Mouse (Mus musculus) neural tube, embryonic 13.5 days (tissue): ENCODE results near the gene Skap2. TPM values are rescaled to one million over a fixed set of nuclear protein-coding genes. Genes with fewer than 3 reads are reported as not detected.

ENCODE experiments used
- ATAC-seq: fragments of 200-750 bp; cut with Nextera tagmentation; 2 replicates; pipeline ENCODE4 v1.8.0; 2017; ENCODE audit warnings: low read depth, mild to moderate bottlenecking, moderate TSS enrichment, moderate library complexity
- H3K27ac ChIP-seq: fragments of 300-500 bp; sonication (generic); replicated peaks from 2 replicates; pipeline ENCODE4 v1.5.1; 2015; ENCODE audit warnings: moderate library complexity, mild to moderate bottlenecking, inconsistent platforms
- H3K27me3 ChIP-seq: fragments of 300-500 bp; sonication (generic); 2 replicates; pipeline ENCODE4 v1.6.1; 2015; ENCODE audit warnings: mild to moderate bottlenecking, inconsistent platforms
- H3K36me3 ChIP-seq: fragments of 300-500 bp; sonication (generic); 2 replicates; pipeline ENCODE4 v1.6.1; 2015; ENCODE audit warnings: mild to moderate bottlenecking, inconsistent platforms
- H3K4me1 ChIP-seq: fragments of 300-500 bp; sonication (generic); replicated peaks from 2 replicates; pipeline ENCODE4 v1.6.1; 2015; ENCODE audit warnings: inconsistent platforms
- H3K4me2 ChIP-seq: fragments of 300-500 bp; sonication (generic); 2 replicates; pipeline ENCODE4 v1.6.1; 2015; ENCODE audit warnings: inconsistent platforms, mild to moderate bottlenecking, moderate library complexity
- H3K4me3 ChIP-seq: fragments of 300-500 bp; sonication (generic); 2 replicates; pipeline ENCODE4 v1.5.1; 2015; ENCODE audit warnings: mild to moderate bottlenecking, inconsistent platforms
- H3K9ac ChIP-seq: fragments of 300-500 bp; sonication (generic); 2 replicates; pipeline ENCODE4 v1.6.1; 2015; ENCODE audit warnings: moderate library complexity, mild to moderate bottlenecking, inconsistent platforms
- H3K9me3 ChIP-seq: fragments of 300-500 bp; sonication (generic); 2 replicates; pipeline ENCODE4 v1.6.1; 2016; ENCODE audit warnings: inconsistent platforms
- WGBS: fragments of 180-500 bp; shearing (Covaris S2); methylation state at CpG from one replicate; pipeline ENCODE4 v1.1.7; 2015; 5-methylcytosine and 5-hydroxymethylcytosine counted together
- polyA plus RNA-seq: library from polyadenylated mRNA; unstranded; fragments of >200 nt; fragmentation: Nextera tagmentation; extraction: Ambion mirVana; gene quantifications from 2 replicates; pipeline ENCODE4 v1.2.1, GENCODE M21; 2015

Skap2 gene
- 37.0 and 44.6 TPM in 2 replicates for polyA plus RNA-seq

DNA sequence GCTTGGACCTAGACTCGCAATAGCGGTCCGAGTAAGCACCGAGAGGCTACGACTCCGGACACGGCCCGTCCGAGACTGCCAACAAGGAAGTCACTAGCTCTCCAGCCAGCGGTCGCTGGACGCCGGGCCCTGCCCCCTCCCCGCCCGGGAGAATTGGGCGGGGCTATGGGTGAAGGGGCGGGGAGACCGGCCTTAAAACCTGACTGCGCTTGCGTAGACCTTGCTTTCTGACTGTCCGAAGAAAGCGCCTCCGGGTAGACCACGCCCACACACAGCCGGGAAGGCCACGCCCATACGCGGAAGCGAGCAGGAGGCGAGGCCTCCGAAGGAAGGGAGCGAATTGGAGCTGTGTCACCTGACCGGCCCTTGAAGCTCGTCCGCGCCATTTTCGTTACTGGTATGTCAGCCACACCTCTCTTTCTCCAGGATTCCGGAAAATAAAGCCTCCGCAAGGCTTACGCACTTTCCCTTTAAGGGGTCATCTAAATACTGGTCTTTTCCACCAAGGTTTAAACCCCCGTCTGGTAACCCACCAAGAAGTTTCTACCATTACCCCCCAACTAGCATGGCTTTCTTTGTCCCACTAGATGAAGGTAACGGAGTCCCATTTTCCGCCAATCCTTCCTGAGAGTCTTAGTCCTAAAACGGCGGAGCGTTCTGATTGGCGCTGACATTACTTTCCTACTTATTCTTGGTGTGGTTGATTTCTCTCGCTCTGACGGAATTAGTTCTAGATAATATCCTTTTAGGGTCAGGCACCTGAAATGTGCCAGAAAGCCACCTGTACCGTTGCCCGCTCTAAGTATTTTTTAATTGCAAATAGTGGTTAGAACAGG is at the start of gene Skap2:
Skap2 (minus strand) TSS at position 141 of the 836 bp plus-strand sequence.
- no peaks in the 10 kb centered on the region for H3K27me3 ChIP-seq
- peak within 1 kb of the TSS; percentile 72 for H3K4me2 ChIP-seq
- no peaks in the 10 kb centered on the region for H3K9me3 ChIP-seq
- H3K36me3 ChIP-seq = no peaks in the 10 kb centered on the region
- H3K4me1 ChIP-seq = peaks cover 35% of the 10 kb centered on the region
- ATAC-seq = peak; percentile 96
- WGBS = under 1% methylated on average over 51 of the region's 51 CpGs
- H3K9ac ChIP-seq = peak within 1 kb of the TSS; percentile 75
- peak within 1 kb of the TSS; percentile 74 for H3K27ac ChIP-seq
- peak within 1 kb of the TSS; percentile 76 for H3K4me3 ChIP-seq

DNA sequence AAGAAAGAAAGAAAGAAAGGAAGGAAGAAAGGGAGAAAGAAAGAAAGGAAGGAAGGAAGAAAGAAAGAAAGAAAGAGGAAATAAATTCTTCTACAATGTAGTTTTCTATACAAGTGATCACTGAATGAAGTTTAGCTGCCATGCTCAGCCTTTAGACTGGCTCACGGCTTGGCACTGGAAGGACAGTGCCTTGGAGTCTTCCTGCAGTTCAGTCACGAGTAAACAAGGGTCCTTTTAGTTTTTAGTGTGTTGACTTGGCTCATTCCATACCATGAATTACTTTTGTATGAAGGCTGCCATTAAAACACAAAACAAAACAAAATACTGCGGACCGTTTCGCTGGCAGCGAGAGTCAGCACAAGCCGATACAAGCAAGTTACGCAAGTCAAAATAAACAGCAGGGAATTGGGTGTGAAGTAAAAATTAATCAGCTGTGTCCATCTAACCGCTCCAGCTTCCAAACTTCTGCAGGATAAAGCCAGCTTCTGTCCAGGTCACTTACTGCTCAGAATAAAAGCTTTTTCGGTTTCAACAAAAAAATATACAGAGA is 46.6 kb upstream of the Skap2 start:
- Histone ChIP-seq H3K27me3 (no peaks in the 10 kb centered on the region), H3K4me3 (no peak overlapping the region), H3K4me1 (peaks cover 40% of the 10 kb centered on the region), H3K9me3 (no peaks in the 10 kb centered on the region), H3K4me2 (no peak overlapping the region), H3K27ac (no peak overlapping the region), H3K36me3 (no peaks in the 10 kb centered on the region), H3K9ac (no peak overlapping the region)
- ATAC-seq = no peak
- WGBS = 35% methylated on average over 10 of the region's 10 CpGs

DNA sequence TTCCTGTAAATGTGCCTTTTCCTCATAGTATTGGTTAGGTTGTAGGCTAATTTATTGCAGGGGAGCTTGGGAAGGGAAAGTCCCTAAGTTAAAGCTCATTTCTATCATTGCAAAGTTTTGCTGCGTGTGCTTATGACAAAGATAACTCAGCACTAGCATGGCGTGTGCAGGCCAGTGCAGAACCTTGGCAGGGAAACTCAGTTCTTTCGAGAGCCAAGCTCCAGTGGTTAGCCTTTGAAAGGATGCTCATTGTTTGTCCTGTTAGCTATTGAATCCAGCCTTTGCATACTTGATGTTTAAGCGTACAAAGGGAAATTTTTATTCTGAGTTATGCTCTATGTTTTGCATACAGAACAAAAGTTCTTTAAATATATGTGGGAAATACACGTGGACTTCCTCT is 45.8 kb upstream of the Skap2 start:
- no peak for ATAC-seq
- no peak overlapping the region for H3K27ac ChIP-seq
- 32% methylated on average over 5 of the region's 5 CpGs for WGBS

DNA sequence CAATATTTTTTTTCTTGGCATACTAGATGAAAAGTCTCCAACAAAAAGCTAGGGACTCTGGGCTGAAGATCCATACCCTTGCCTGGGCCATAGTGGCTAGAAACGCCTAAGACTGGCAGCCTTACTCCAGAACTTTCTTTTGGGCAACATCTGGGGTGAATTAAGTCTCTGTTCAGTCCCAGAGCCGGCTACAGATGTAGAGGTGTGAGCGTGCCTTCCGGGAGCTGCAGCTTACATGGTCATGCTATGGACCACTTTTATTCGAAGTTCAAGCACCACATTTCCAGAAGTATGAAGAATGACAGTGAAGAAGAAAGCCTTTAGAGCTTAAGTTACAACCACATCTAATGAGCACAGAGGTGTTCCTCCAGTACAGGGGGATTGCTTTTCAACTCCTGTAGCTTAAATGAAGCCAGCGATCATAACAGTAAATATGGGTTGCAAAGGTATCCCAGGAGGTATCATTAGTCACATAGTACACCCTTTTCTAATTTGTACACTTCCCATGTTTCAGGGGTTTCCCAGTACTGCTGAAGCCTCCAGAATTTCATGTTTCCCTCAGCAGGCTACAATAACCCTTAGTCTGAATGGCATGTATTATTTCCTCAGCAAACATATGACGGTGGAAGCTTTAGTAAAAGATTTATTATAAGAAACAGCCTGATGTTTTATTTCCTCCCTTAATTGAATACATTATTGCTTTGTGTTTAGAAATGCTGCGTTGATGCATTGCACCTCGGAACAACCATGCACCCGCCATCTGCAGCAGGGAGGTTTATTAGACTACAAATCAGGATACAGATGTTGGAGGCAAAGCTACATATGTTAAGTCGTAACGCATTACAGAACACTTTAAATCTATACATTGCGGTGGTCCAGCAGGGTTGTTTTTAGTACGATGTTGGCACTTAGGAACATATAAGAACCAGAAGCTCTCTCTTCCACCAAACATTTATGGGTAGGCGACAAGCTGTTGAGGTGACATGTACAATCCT is 41.5 kb upstream of the Skap2 start:
- no peak overlapping the region for H3K4me3 ChIP-seq
- H3K4me1 ChIP-seq = peaks cover 55% of the 10 kb centered on the region
- H3K9ac ChIP-seq = no peak overlapping the region
- WGBS = 62% methylated on average over 15 of the region's 15 CpGs
- H3K9me3 ChIP-seq = no peaks in the 10 kb centered on the region
- no peaks in the 10 kb centered on the region for H3K27me3 ChIP-seq
- peak; percentile 25; the same call in 1 of the 2 replicates for ATAC-seq
- peak overlapping the region; percentile 24; the same call in 1 of the 2 replicates for H3K27ac ChIP-seq
- no peaks in the 10 kb centered on the region for H3K36me3 ChIP-seq
- H3K4me2 ChIP-seq = no peak overlapping the region

More for the DNA sequence above, 45.8 kb upstream of the Skap2 start:
- Histone ChIP-seq H3K9ac (no peak overlapping the region), H3K4me2 (no peak overlapping the region), H3K27me3 (no peaks in the 10 kb centered on the region), H3K4me1 (peaks cover 47% of the 10 kb centered on the region), H3K9me3 (no peaks in the 10 kb centered on the region), H3K4me3 (no peak overlapping the region), H3K36me3 (no peaks in the 10 kb centered on the region)

DNA sequence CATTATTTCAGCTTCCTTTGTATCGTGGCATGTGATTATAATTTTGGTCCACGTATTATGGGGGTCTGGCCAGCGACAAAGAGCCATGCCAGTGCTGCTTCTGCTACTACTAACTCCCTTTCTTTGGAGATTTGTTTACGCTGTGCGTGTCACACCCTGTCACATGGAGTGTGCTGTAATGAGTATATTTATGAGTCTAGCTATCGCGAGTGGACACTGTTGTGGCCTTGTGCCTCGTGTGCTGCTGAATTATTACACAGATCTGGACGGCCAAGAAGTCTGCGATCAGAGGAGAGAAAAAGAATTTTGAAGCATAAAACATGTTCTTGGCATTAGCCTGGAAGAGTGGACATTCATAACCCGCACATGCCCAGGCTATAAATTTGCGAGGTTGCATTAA is 37.7 kb upstream of the Skap2 start:
- 39% methylated on average over 12 of the region's 12 CpGs for WGBS
- H3K4me3 ChIP-seq = no peak overlapping the region
- no peak overlapping the region for H3K4me2 ChIP-seq
- H3K36me3 ChIP-seq = no peaks in the 10 kb centered on the region
- no peaks in the 10 kb centered on the region for H3K27me3 ChIP-seq
- no peak overlapping the region for H3K27ac ChIP-seq
- 0 out of 2 replicates have a peak, but pooled peaks have one; percentile 48 for ATAC-seq
- H3K9me3 ChIP-seq = no peaks in the 10 kb centered on the region
- peaks cover 34% of the 10 kb centered on the region for H3K4me1 ChIP-seq
- no peak overlapping the region for H3K9ac ChIP-seq

DNA sequence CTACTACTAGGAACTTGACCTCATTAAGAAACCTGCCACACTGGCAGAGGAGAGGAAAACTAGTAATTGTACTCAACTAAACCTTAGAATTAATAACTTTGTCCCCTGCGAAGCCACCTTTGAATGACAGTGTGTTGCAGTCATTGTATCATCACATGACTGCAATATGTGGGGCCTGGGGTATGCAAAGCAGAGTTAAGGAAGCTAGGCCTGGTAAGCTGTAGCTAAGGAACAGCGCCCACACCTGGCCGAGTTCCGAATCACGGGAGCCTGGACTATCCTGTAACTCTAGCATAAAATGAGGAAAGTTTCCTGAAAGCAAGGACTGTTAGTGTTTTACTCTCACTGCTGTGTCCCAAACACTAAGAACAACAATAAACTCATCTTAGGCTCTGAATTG is 33.2 kb upstream of the Skap2 start:
- Histone ChIP-seq H3K27ac (no peak overlapping the region), H3K4me3 (no peak overlapping the region), H3K9ac (no peak overlapping the region), H3K4me1 (peaks cover 13% of the 10 kb centered on the region), H3K27me3 (no peaks in the 10 kb centered on the region), H3K36me3 (no peaks in the 10 kb centered on the region), H3K9me3 (no peaks in the 10 kb centered on the region), H3K4me2 (no peak overlapping the region)
- 65% methylated on average over 5 of the region's 5 CpGs for WGBS
- no peak for ATAC-seq

DNA sequence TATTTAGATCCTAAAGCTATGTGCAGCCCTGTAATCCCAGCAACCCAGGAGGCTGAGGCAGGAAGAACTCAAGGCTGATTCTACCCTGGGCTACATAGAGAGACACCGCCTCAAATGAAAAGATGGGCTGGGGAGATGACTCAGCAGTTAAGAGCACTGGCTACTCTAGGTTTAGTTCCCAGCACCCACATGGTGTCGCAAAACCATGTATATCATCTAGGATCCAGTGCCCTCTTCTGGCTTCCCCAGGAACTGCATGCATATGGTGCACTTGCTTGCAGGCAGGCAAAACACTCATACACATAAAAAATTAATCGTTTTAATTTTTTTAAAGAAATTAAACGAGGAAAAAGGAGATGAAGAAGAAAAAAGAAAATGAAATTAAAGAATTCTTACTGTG is 23.7 kb upstream of the Skap2 start:
- WGBS = 85% methylated on average over 4 of the region's 4 CpGs
- H3K27ac ChIP-seq = no peak overlapping the region
- H3K9me3 ChIP-seq = 0 out of 2 replicates have a peak, but pooled peaks cover 3% of the 10 kb centered on the region
- no peak overlapping the region for H3K4me3 ChIP-seq
- no peaks in the 10 kb centered on the region for H3K36me3 ChIP-seq
- H3K4me1 ChIP-seq = peaks cover 16% of the 10 kb centered on the region
- H3K9ac ChIP-seq = no peak overlapping the region
- no peaks in the 10 kb centered on the region for H3K27me3 ChIP-seq
- ATAC-seq = no peak
- H3K4me2 ChIP-seq = no peak overlapping the region

DNA sequence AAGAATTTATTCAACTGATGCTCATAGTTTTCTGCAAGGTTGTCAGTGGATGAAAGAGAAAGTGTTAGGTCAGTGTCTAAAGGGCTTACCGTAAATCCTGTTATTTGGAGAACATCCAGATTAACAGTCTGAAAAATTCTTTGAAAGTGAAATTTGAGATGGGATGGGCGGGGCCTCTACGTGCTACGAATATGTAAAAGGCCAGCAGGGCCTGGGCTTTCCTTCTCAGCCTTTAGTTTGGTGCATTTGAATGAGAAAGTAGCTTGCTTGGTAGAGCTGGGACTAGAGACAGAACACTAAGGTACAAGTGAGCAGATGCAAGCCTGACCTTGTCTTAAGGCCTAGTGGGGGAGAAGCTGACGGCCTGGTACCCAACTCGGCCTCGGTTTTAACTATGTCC is 18.8 kb upstream of the Skap2 start:
- Histone ChIP-seq H3K9me3 (0 out of 2 replicates have a peak, but pooled peaks cover 3% of the 10 kb centered on the region), H3K27ac (no peak overlapping the region), H3K27me3 (no peaks in the 10 kb centered on the region), H3K4me2 (no peak overlapping the region), H3K4me1 (peaks cover 4% of the 10 kb centered on the region), H3K4me3 (no peak overlapping the region), H3K9ac (no peak overlapping the region), H3K36me3 (no peaks in the 10 kb centered on the region)
- ATAC-seq = no peak
- WGBS = 40% methylated on average over 7 of the region's 7 CpGs

DNA sequence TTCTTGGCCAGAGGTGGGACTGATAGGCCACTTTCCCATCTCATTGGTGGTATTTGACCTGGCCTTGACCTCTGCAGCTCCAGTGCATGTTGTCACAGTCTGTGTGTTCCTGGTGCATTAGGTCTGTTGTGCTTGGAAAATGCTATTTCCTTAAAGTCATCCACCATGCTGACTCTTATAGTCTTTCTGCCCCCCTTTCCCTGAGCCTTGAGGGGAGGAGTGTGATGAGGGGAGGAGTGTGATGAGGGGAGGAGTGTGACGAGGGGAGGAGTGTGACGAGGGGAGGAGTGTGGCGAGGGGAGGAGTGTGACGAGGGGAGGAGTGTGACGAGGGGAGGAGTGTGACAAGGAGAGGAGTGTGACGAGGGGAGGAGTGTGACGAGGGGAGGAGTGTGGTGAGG is 15.8 kb upstream of the Skap2 start:
- Histone ChIP-seq H3K9me3 (no peaks in the 10 kb centered on the region), H3K27ac (no peak overlapping the region), H3K9ac (no peak overlapping the region), H3K4me3 (no peak overlapping the region), H3K4me1 (peaks cover 4% of the 10 kb centered on the region), H3K4me2 (no peak overlapping the region), H3K27me3 (no peaks in the 10 kb centered on the region), H3K36me3 (no peaks in the 10 kb centered on the region)
- WGBS = 85% methylated on average over 7 of the region's 7 CpGs
- no peak for ATAC-seq

DNA sequence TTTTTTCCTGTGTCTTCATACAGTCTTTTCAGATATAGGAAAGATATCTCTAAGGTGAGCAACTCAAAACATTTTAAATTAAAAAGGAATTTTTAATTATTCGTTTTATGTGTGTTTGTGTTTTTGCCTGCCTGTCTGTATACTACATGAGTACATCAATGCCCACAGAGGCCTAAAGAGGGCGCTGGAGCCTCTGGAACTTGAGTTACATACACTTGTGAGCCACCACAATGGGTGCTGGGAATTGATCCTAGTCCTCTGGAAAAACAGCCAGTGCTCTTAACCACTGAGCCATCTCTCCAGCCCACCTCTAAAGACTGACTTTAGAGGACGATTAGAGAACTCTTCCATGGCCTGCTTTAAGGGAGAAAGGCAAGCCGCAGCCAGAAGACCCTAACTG is 14.8 kb upstream of the Skap2 start:
- 84% methylated on average over 4 of the region's 4 CpGs for WGBS
- Histone ChIP-seq H3K27me3 (no peaks in the 10 kb centered on the region), H3K9ac (no peak overlapping the region), H3K9me3 (no peaks in the 10 kb centered on the region), H3K36me3 (no peaks in the 10 kb centered on the region), H3K4me1 (peaks cover 4% of the 10 kb centered on the region), H3K4me3 (no peak overlapping the region), H3K27ac (no peak overlapping the region), H3K4me2 (no peak overlapping the region)
- ATAC-seq = no peak

DNA sequence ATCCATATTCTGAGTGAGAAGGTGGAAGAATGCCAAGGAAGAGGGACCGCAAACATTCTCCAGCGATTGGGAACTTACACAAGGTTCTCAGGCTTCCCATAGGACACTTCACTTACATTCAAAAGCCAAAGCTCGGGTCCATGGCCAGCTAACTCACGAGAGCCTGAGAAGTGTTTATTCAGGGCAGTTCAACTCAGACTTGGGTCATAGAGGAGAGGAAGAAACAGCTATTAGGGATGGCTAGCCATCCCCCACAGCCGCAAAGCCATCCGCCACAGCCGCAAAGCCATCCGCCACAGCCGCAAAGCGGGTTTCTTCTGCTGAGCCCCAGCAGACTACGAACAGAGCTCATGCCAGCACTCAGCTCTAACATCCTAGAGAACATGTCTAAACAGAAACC is 13.9 kb upstream of the Skap2 start:
- H3K36me3 ChIP-seq = no peaks in the 10 kb centered on the region
- H3K4me3 ChIP-seq = no peak overlapping the region
- H3K9me3 ChIP-seq = no peaks in the 10 kb centered on the region
- H3K27me3 ChIP-seq = no peaks in the 10 kb centered on the region
- H3K27ac ChIP-seq = no peak overlapping the region
- no peak overlapping the region for H3K9ac ChIP-seq
- 90% methylated on average over 11 of the region's 11 CpGs for WGBS
- H3K4me1 ChIP-seq = peaks cover 2% of the 10 kb centered on the region
- ATAC-seq = no peak
- no peak overlapping the region for H3K4me2 ChIP-seq

DNA sequence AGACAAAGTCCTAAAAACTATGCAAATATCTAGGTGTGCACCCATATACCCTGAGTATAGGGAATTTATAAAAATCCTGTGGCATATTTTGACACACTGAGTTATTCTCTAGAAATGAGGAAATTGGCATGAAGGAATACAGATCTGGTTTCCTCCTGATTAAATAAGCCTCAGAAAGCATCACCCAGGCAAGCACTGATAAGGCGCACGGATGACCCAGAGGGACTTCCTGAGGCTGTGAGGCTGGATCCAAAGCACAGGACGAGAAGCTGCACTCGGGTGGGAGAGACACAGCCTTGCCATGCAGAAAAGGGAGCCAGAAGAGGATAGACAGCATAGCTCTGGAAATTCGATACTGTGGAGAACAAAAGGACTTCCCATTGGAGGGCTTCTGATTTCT is 12.4 kb upstream of the Skap2 start:
- 57% methylated on average over 5 of the region's 5 CpGs for WGBS

More for the DNA sequence above, 12.4 kb upstream of the Skap2 start:
- no peak overlapping the region for H3K4me2 ChIP-seq
- H3K36me3 ChIP-seq = no peaks in the 10 kb centered on the region
- no peak overlapping the region for H3K9ac ChIP-seq
- no peaks in the 10 kb centered on the region for H3K4me1 ChIP-seq
- no peak overlapping the region for H3K4me3 ChIP-seq
- H3K27ac ChIP-seq = no peak overlapping the region
- H3K27me3 ChIP-seq = no peaks in the 10 kb centered on the region
- no peak for ATAC-seq
- H3K9me3 ChIP-seq = 0 out of 2 replicates have a peak, but pooled peaks cover 5% of the 10 kb centered on the region
